Mouse (Mus musculus): ENCODE measurements around the gene Ctsa. TPM values are rescaled to one million over a fixed set of nuclear protein-coding genes. Genes with fewer than 3 reads are reported as not detected.
"Not testable (repeated sequence)": the region's sequence is repeated elsewhere in the genome, so short reads cannot be mapped to it uniquely, and the experiment has no call there.

Gene Ctsa
- polyA plus RNA-seq, 1 experiment from 2014 or later, result 266 TPM

GRCm38 (mm10) chr2:164859640-164860432, 27.2 kb downstream of the Ctsa start:
- peak; percentile 71 for ATAC-seq
- WGBS, result 63% methylated on average over 9 of the region's 9 CpGs
- H3K27me3 ChIP-seq (replicated peaks), result peaks cover 27% of the 10 kb centered on the region
- H3K4me3 ChIP-seq (replicated peaks), result no peak overlapping the region
- no peaks in the 10 kb centered on the region for H3K9me3 ChIP-seq
- H3K36me3 ChIP-seq, result no peaks in the 10 kb centered on the region
- peaks cover 44% of the 10 kb centered on the region for H3K4me1 ChIP-seq (replicated peaks)
- H3K4me2 ChIP-seq (replicated peaks), result 0 out of 2 replicates have a peak overlapping the region, but pooled peaks have one; percentile 6
- no peak overlapping the region for H3K9ac ChIP-seq
- no peak overlapping the region for H3K27ac ChIP-seq

- no peak overlapping the region for H3K4me3 ChIP-seq (replicated peaks)
- H3K4me1 ChIP-seq (replicated peaks), result peaks cover 44% of the 10 kb centered on the region
- no peak overlapping the region for H3K9ac ChIP-seq
- no peak overlapping the region for H3K27ac ChIP-seq
- no peak overlapping the region for H3K4me2 ChIP-seq (replicated peaks)
- no peaks in the 10 kb centered on the region for H3K9me3 ChIP-seq
- ATAC-seq, result no peak
- no peaks in the 10 kb centered on the region for H3K36me3 ChIP-seq
- H3K27me3 ChIP-seq (replicated peaks), result peaks cover 23% of the 10 kb centered on the region
- WGBS, result 57% methylated on average over 4 of the region's 4 CpGs
These were observed 28.4 kb downstream of the Ctsa start for GRCm38 (mm10) chr2:164861094-164861493.

GRCm38 (mm10) chr2:164862179-164862861, 29.6 kb downstream of the Ctsa start:
- 28% methylated on average over 9 of the region's 9 CpGs for WGBS
- H3K4me1 ChIP-seq (replicated peaks), result peaks cover 40% of the 10 kb centered on the region

GRCm38 (mm10) chr2:164863411-164863810, 30.7 kb downstream of the Ctsa start:
- not testable (repeated sequence) for ATAC-seq
- 95% methylated on average over 9 of the region's 9 CpGs for WGBS

More at GRCm38 (mm10) chr2:164862179-164862861, 29.6 kb downstream of the Ctsa start:
- peak overlapping the region; percentile 83 for H3K27ac ChIP-seq
- H3K36me3 ChIP-seq, result no peaks in the 10 kb centered on the region
- H3K9me3 ChIP-seq, result no peaks in the 10 kb centered on the region
- peak; percentile 57 for ATAC-seq
- H3K4me3 ChIP-seq (replicated peaks), result no peak overlapping the region
- no peak overlapping the region for H3K9ac ChIP-seq
- H3K4me2 ChIP-seq (replicated peaks), result 0 out of 2 replicates have a peak overlapping the region, but pooled peaks have one; percentile 4
- peaks cover 14% of the 10 kb centered on the region for H3K27me3 ChIP-seq (replicated peaks)

GRCm38 (mm10) chr2:164864593-164864992, 31.9 kb downstream of the Ctsa start:
- Histone ChIP-seq H3K4me1 (replicated peaks) (peaks cover 27% of the 10 kb centered on the region), H3K36me3 (no peaks in the 10 kb centered on the region), H3K27ac (no peak overlapping the region), H3K4me3 (replicated peaks) (no peak overlapping the region), H3K4me2 (replicated peaks) (no peak overlapping the region), H3K9ac (no peak overlapping the region), H3K27me3 (replicated peaks) (no peaks in the 10 kb centered on the region), H3K9me3 (no peaks in the 10 kb centered on the region)
- no peak for ATAC-seq
- 64% methylated on average over 4 of the region's 4 CpGs for WGBS

More at GRCm38 (mm10) chr2:164863411-164863810, 30.7 kb downstream of the Ctsa start:
- H3K9me3 ChIP-seq; H3K9ac ChIP-seq; H3K36me3 ChIP-seq; H3K4me2 ChIP-seq (replicated peaks); H3K27me3 ChIP-seq (replicated peaks); H3K4me3 ChIP-seq (replicated peaks): not testable (repeated sequence)
- Histone ChIP-seq H3K27ac (0 out of 2 replicates have a peak overlapping the region, but pooled peaks have one; percentile 83), H3K4me1 (replicated peaks) (peaks cover 32% of the 10 kb centered on the region)

GRCm38 (mm10) chr2:164866741-164867551, 34.3 kb downstream of the Ctsa start:
- Histone ChIP-seq H3K36me3 (no peaks in the 10 kb centered on the region), H3K4me2 (replicated peaks) (no peak overlapping the region), H3K9ac (no peak overlapping the region), H3K27me3 (replicated peaks) (no peaks in the 10 kb centered on the region), H3K27ac (peak overlapping the region; percentile 65), H3K4me1 (replicated peaks) (peaks cover 15% of the 10 kb centered on the region), H3K9me3 (no peaks in the 10 kb centered on the region), H3K4me3 (replicated peaks) (no peak overlapping the region)
- 28% methylated on average over 16 of the region's 16 CpGs for WGBS
- ATAC-seq, result peak; percentile 23; the same call in 1 of the 2 replicates

- Histone ChIP-seq H3K9ac (no peak overlapping the region), H3K27me3 (replicated peaks) (no peaks in the 10 kb centered on the region), H3K4me1 (replicated peaks) (peaks cover 14% of the 10 kb centered on the region), H3K4me3 (replicated peaks) (no peak overlapping the region), H3K36me3 (no peaks in the 10 kb centered on the region), H3K4me2 (replicated peaks) (no peak overlapping the region), H3K27ac (peak overlapping the region; percentile 65), H3K9me3 (no peaks in the 10 kb centered on the region)
- WGBS, result 92% methylated on average over 7 of the region's 7 CpGs
- ATAC-seq, result no peak
These were observed 34.9 kb downstream of the Ctsa start for GRCm38 (mm10) chr2:164867566-164867965.

- no peak for ATAC-seq
- Histone ChIP-seq H3K36me3 (no peaks in the 10 kb centered on the region), H3K4me1 (replicated peaks) (peaks cover 9% of the 10 kb centered on the region), H3K4me2 (replicated peaks) (no peak overlapping the region), H3K4me3 (replicated peaks) (no peak overlapping the region), H3K27ac (no peak overlapping the region), H3K9me3 (no peaks in the 10 kb centered on the region), H3K9ac (no peak overlapping the region), H3K27me3 (replicated peaks) (no peaks in the 10 kb centered on the region)
- 49% methylated on average over 7 of the region's 7 CpGs for WGBS
These were observed 35.8 kb downstream of the Ctsa start for GRCm38 (mm10) chr2:164868491-164868890.

- WGBS, result 58% methylated on average over 6 of the region's 6 CpGs
- ATAC-seq, result peak; percentile 58
These were observed 39.1 kb downstream of the Ctsa start for GRCm38 (mm10) chr2:164871602-164872303.

GRCm38 (mm10) chr2:164873621-164874020, 40.9 kb downstream of the Ctsa start:
- no peaks in the 10 kb centered on the region for H3K9me3 ChIP-seq
- H3K36me3 ChIP-seq, result no peaks in the 10 kb centered on the region
- whole genome bisulfite sequencing, result 48% methylated on average over 3 of the region's 3 CpGs
- ATAC-seq, result no peak
- H3K4me1 ChIP-seq (replicated peaks), result peaks cover 17% of the 10 kb centered on the region
- H3K4me3 ChIP-seq (replicated peaks), result no peak overlapping the region
- H3K27me3 ChIP-seq (replicated peaks), result no peaks in the 10 kb centered on the region
- no peak overlapping the region for H3K9ac ChIP-seq
- no peak overlapping the region; the same call in 1 of the 2 replicates for H3K4me2 ChIP-seq (replicated peaks)
- H3K27ac ChIP-seq, result 0 out of 2 replicates have a peak overlapping the region, but pooled peaks have one; percentile 13

More at GRCm38 (mm10) chr2:164871602-164872303, 39.1 kb downstream of the Ctsa start:
- no peak overlapping the region for H3K4me3 ChIP-seq (replicated peaks)
- H3K27ac ChIP-seq, result 0 out of 2 replicates have a peak overlapping the region, but pooled peaks have one; percentile 48
- H3K4me1 ChIP-seq (replicated peaks), result peaks cover 19% of the 10 kb centered on the region
- H3K9me3 ChIP-seq, result no peaks in the 10 kb centered on the region
- no peaks in the 10 kb centered on the region for H3K36me3 ChIP-seq
- no peak overlapping the region for H3K9ac ChIP-seq
- H3K27me3 ChIP-seq (replicated peaks), result no peaks in the 10 kb centered on the region
- H3K4me2 ChIP-seq (replicated peaks), result no peak overlapping the region

- Histone ChIP-seq H3K4me3 (replicated peaks) (no peak overlapping the region), H3K4me1 (replicated peaks) (peaks cover 17% of the 10 kb centered on the region), H3K4me2 (replicated peaks) (no peak overlapping the region; the same call in 1 of the 2 replicates), H3K9ac (no peak overlapping the region), H3K27me3 (replicated peaks) (no peaks in the 10 kb centered on the region), H3K9me3 (no peaks in the 10 kb centered on the region), H3K27ac (peak overlapping the region; percentile 79), H3K36me3 (no peaks in the 10 kb centered on the region)
- peak; percentile 17; the same call in 1 of the 2 replicates for ATAC-seq
- 17% methylated on average over 1 of the region's 1 CpGs for WGBS
These were observed 41.6 kb downstream of the Ctsa start for GRCm38 (mm10) chr2:164874239-164874769.
